Mouse (Mus musculus): ENCODE data around the gene Smurf2. TPM values are rescaled to one million over a fixed set of nuclear protein-coding genes. Genes with fewer than 3 reads are reported as not detected.

The Smurf2 gene
- polyA plus RNA-seq, 1 experiment from 2014 or later, result 13.3 TPM

GRCm38 (mm10) chr11:106919612-106920550 lies 634 bp downstream of the Smurf2 start:
- peak; percentile 74 for ATAC-seq (replicated peaks; ENCODE audit: insufficient number of reproducible peaks, low FRiP score, low TSS enrichment)
- H3K27ac ChIP-seq (ENCODE audit: low read depth, low read length), result peak overlapping the region; percentile 94
- no peaks in the 10 kb centered on the region for H3K27me3 ChIP-seq (ENCODE audit: control insufficient read depth, insufficient read depth, low read length)
- under 1% methylated on average over 67 of the region's 87 CpGs for WGBS (ENCODE audit: insufficient replicate concordance)
- peak overlapping the region; percentile 88 for H3K4me2 ChIP-seq
- peaks cover 12% of the 10 kb centered on the region; the same call in 1 of the 2 replicates for H3K4me1 ChIP-seq (ENCODE audit: control insufficient read depth, insufficient read depth, low read length)
- no peaks in the 10 kb centered on the region for H3K36me3 ChIP-seq (ENCODE audit: control insufficient read depth, insufficient read depth, low read length)
- peak overlapping the region; percentile 94 for H3K9ac ChIP-seq (ENCODE audit: low read depth, low read length)
- no peaks in the 10 kb centered on the region for H3K9me3 ChIP-seq (replicated peaks; ENCODE audit: control insufficient read depth, low read length)
- peak overlapping the region; percentile 95 for H3K4me3 ChIP-seq (ENCODE audit: low read depth, low read length)

DNA sequence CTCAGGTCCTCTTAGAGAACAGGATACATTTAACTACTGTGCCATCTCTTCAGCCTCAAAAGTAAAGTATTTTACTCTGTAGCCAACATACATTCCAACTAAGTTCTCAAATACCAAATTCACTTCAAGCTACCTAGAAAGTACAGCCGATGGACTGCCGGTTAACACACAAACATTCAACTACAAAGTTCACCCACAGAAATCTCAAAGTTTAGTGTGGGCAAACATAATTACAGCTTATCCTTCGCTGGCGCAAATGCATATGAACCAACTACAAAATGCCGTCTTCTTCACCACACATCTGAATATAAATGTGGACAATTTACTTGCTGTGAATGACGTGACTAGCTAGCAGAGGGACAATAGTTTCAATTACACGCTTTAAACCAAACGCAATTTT lies 1.6 kb downstream of the Smurf2 start:
- H3K9ac ChIP-seq (ENCODE audit: low read depth, low read length), result peak overlapping the region; percentile 94
- no peak for ATAC-seq (replicated peaks; ENCODE audit: insufficient number of reproducible peaks, low FRiP score, low TSS enrichment)
- H3K9me3 ChIP-seq (replicated peaks; ENCODE audit: control insufficient read depth, low read length), result no peaks in the 10 kb centered on the region
- H3K4me2 ChIP-seq, result peak overlapping the region; percentile 88
- H3K27me3 ChIP-seq (ENCODE audit: control insufficient read depth, insufficient read depth, low read length), result no peaks in the 10 kb centered on the region
- 35% methylated on average over 8 of the region's 8 CpGs for WGBS (ENCODE audit: insufficient replicate concordance)
- peaks cover 12% of the 10 kb centered on the region; the same call in 1 of the 2 replicates for H3K4me1 ChIP-seq (ENCODE audit: control insufficient read depth, insufficient read depth, low read length)
- H3K27ac ChIP-seq (ENCODE audit: low read depth, low read length), result no peak overlapping the region
- peak overlapping the region; percentile 95 for H3K4me3 ChIP-seq (ENCODE audit: low read depth, low read length)
- no peaks in the 10 kb centered on the region for H3K36me3 ChIP-seq (ENCODE audit: control insufficient read depth, insufficient read depth, low read length)

DNA sequence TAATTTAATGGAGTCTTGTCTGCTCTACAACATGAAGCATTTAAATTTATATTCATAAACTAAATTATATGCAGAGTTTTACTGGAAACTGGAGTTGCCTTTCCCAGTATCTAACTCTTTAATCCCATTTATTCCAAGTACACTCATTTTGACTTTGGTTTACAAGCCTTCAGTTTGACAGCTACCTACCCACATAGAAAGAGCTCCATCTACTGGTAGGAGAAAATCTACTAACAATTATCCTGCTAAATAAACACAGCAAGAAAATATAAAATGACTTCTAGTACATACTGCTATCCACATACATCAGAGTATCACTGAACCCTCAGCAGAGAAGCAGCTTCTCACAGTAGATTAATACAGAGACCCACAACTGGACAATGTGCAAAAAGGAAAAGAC lies 9.3 kb downstream of the Smurf2 start:
- H3K4me1 ChIP-seq (ENCODE audit: control insufficient read depth, insufficient read depth, low read length), result no peaks in the 10 kb centered on the region
- no peak for ATAC-seq (replicated peaks; ENCODE audit: insufficient number of reproducible peaks, low FRiP score, low TSS enrichment)
- no peak overlapping the region for H3K4me2 ChIP-seq
- H3K27me3 ChIP-seq (ENCODE audit: control insufficient read depth, insufficient read depth, low read length), result no peaks in the 10 kb centered on the region
- H3K4me3 ChIP-seq (ENCODE audit: low read depth, low read length), result no peak overlapping the region
- H3K9ac ChIP-seq (ENCODE audit: low read depth, low read length), result no peak overlapping the region
- no peak overlapping the region for H3K27ac ChIP-seq (ENCODE audit: low read depth, low read length)
- H3K36me3 ChIP-seq (ENCODE audit: control insufficient read depth, insufficient read depth, low read length), result no peaks in the 10 kb centered on the region
- no peaks in the 10 kb centered on the region for H3K9me3 ChIP-seq (replicated peaks; ENCODE audit: control insufficient read depth, low read length)

DNA sequence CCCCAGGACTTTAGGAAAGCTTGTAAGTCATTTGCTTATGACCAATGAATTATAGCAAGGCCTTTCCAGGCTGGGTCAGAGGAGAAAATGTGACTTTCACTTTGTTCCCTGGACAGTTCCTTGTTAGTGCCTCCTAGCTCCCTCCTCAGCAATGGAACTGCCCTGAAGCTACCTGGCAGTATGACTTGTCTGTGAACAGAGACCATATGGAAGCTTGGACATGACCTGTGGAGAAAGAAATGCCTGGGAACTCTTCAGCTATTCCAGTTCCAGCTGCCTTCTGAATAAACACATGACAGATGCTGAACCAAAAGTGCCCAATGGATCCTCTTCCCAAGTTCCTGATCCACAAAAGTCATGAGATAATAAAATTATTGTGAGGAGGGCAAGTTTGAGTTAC lies 12.5 kb downstream of the Smurf2 start:
- H3K36me3 ChIP-seq (ENCODE audit: control insufficient read depth, insufficient read depth, low read length), result no peaks in the 10 kb centered on the region

DNA sequence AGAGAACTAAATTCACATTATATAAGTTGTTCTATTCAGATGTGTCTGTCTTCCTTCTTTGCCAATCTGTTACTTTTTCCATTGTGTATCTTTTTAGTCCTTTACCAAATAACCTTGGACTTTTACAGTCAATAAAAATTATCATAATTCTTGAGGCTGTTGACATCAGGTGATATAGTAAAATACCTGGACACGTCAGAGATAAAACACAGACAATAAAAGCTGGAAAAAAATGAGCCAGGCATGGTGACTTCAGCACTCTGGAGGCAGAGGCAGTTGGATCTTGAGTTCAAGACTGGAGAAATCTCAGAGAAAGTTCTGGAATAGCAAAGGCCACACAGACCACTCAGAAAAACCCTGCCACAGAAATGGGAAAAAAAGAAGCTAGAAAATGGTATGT lies 13.3 kb downstream of the Smurf2 start:
- 85% methylated on average over 1 of the region's 1 CpGs for WGBS (ENCODE audit: insufficient replicate concordance)
- H3K27me3 ChIP-seq (ENCODE audit: control insufficient read depth, insufficient read depth, low read length), result no peaks in the 10 kb centered on the region
- no peak overlapping the region for H3K27ac ChIP-seq (ENCODE audit: low read depth, low read length)
- no peak overlapping the region for H3K9ac ChIP-seq (ENCODE audit: low read depth, low read length)
- no peak for ATAC-seq (replicated peaks; ENCODE audit: insufficient number of reproducible peaks, low FRiP score, low TSS enrichment)
- H3K4me2 ChIP-seq, result no peak overlapping the region
- H3K4me3 ChIP-seq (ENCODE audit: low read depth, low read length), result no peak overlapping the region
- H3K9me3 ChIP-seq (replicated peaks; ENCODE audit: control insufficient read depth, low read length), result no peaks in the 10 kb centered on the region
- no peaks in the 10 kb centered on the region for H3K4me1 ChIP-seq (ENCODE audit: control insufficient read depth, insufficient read depth, low read length)
- no peaks in the 10 kb centered on the region for H3K36me3 ChIP-seq (ENCODE audit: control insufficient read depth, insufficient read depth, low read length)

More for the DNA sequence above, 12.5 kb downstream of the Smurf2 start:
- ATAC-seq (replicated peaks; ENCODE audit: insufficient number of reproducible peaks, low FRiP score, low TSS enrichment), result no peak
- H3K27ac ChIP-seq (ENCODE audit: low read depth, low read length), result no peak overlapping the region
- H3K27me3 ChIP-seq (ENCODE audit: control insufficient read depth, insufficient read depth, low read length), result no peaks in the 10 kb centered on the region
- H3K4me1 ChIP-seq (ENCODE audit: control insufficient read depth, insufficient read depth, low read length), result no peaks in the 10 kb centered on the region
- H3K4me3 ChIP-seq (ENCODE audit: low read depth, low read length), result no peak overlapping the region
- no peak overlapping the region for H3K4me2 ChIP-seq
- no peaks in the 10 kb centered on the region for H3K9me3 ChIP-seq (replicated peaks; ENCODE audit: control insufficient read depth, low read length)
- no peak overlapping the region for H3K9ac ChIP-seq (ENCODE audit: low read depth, low read length)

- Histone ChIP-seq H3K27ac (ENCODE audit: low read depth, low read length) (no peak overlapping the region), H3K4me1 (ENCODE audit: control insufficient read depth, insufficient read depth, low read length) (no peaks in the 10 kb centered on the region), H3K4me3 (ENCODE audit: low read depth, low read length) (no peak overlapping the region), H3K36me3 (ENCODE audit: control insufficient read depth, insufficient read depth, low read length) (no peaks in the 10 kb centered on the region), H3K27me3 (ENCODE audit: control insufficient read depth, insufficient read depth, low read length) (no peaks in the 10 kb centered on the region), H3K9me3 (replicated peaks; ENCODE audit: control insufficient read depth, low read length) (no peaks in the 10 kb centered on the region), H3K9ac (ENCODE audit: low read depth, low read length) (no peak overlapping the region), H3K4me2 (no peak overlapping the region)
- no peak for ATAC-seq (replicated peaks; ENCODE audit: insufficient number of reproducible peaks, low FRiP score, low TSS enrichment)
- 80% methylated on average over 4 of the region's 4 CpGs for WGBS (ENCODE audit: insufficient replicate concordance)
These were observed 14.8 kb downstream of the Smurf2 start for GRCm38 (mm10) chr11:106905707-106906106.

DNA sequence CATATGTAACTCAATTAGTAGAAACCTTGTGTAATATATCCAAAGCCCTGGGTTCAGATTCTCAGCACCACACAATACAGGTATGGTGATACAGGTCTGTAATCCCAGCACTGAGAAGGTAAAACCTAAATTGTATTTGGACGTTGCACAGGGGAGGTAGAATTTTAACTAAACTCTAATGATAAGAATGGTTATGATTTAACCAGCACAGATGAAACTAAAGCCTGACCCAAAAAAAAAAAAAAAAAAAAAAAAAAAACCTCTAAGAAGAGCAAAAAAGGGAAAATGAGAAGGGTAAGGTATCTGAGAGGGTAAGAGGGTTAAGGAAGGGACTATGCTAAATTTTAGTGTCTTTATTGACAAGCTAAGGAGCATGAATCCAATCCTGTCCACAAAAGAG lies 20.7 kb downstream of the Smurf2 start:
- Histone ChIP-seq H3K9me3 (replicated peaks; ENCODE audit: control insufficient read depth, low read length) (no peaks in the 10 kb centered on the region), H3K27ac (ENCODE audit: low read depth, low read length) (no peak overlapping the region), H3K4me2 (no peak overlapping the region), H3K9ac (ENCODE audit: low read depth, low read length) (no peak overlapping the region), H3K36me3 (ENCODE audit: control insufficient read depth, insufficient read depth, low read length) (no peaks in the 10 kb centered on the region), H3K4me3 (ENCODE audit: low read depth, low read length) (no peak overlapping the region), H3K27me3 (ENCODE audit: control insufficient read depth, insufficient read depth, low read length) (no peaks in the 10 kb centered on the region), H3K4me1 (ENCODE audit: control insufficient read depth, insufficient read depth, low read length) (no peaks in the 10 kb centered on the region)
- ATAC-seq (replicated peaks; ENCODE audit: insufficient number of reproducible peaks, low FRiP score, low TSS enrichment), result no peak
- WGBS (ENCODE audit: insufficient replicate concordance), result 78% methylated on average over 1 of the region's 1 CpGs

DNA sequence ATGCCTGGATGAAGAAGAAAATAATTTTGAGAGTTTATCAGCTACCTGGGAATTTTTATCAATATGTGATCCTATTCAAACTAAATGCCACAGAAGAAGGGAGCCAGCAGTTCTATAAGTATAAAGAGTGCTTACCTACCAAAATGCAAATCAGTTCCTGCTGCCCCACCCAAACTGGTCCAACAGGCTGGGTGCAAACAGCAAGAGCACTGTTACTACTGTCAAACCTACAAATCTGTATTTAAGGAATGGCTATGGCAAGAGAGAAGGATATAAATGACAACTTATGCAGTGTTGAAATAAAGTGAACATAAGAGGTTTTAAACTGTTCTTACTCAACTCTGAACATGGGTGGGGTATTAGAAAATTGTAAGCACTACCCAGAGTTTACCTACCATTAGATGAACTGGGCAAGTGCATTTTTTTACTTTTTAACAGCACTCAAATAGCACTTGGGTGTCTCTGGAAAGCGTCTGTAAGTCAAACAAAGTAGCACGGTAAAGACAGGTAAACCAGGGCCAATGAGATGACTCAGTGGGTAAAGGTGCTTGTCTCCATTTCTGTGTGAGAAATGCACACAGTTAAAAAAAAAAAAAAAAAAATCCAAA lies 23.9 kb downstream of the Smurf2 start:
- ATAC-seq (replicated peaks; ENCODE audit: insufficient number of reproducible peaks, low FRiP score, low TSS enrichment), result no peak
- no peak overlapping the region for H3K9ac ChIP-seq (ENCODE audit: low read depth, low read length)
- 79% methylated on average over 2 of the region's 2 CpGs for WGBS (ENCODE audit: insufficient replicate concordance)
- H3K9me3 ChIP-seq (replicated peaks; ENCODE audit: control insufficient read depth, low read length), result no peaks in the 10 kb centered on the region
- no peaks in the 10 kb centered on the region for H3K36me3 ChIP-seq (ENCODE audit: control insufficient read depth, insufficient read depth, low read length)
- no peaks in the 10 kb centered on the region for H3K27me3 ChIP-seq (ENCODE audit: control insufficient read depth, insufficient read depth, low read length)
- no peak overlapping the region for H3K4me2 ChIP-seq
- H3K4me1 ChIP-seq (ENCODE audit: control insufficient read depth, insufficient read depth, low read length), result no peaks in the 10 kb centered on the region
- no peak overlapping the region for H3K27ac ChIP-seq (ENCODE audit: low read depth, low read length)
- H3K4me3 ChIP-seq (ENCODE audit: low read depth, low read length), result no peak overlapping the region

All from heart, embryonic 11.5 days (tissue).